Mouse (Mus musculus): ENCODE data around the gene Zfp518b.

Gene Zfp518b

GRCm38 (mm10) chr5:38684164-38684911 lies at the start of gene Zfp518b:
Gene Zfp518b, minus strand, starts transcription at chr5:38684826.
- peak; percentile 85 to 89 for DNase-seq

DNA sequence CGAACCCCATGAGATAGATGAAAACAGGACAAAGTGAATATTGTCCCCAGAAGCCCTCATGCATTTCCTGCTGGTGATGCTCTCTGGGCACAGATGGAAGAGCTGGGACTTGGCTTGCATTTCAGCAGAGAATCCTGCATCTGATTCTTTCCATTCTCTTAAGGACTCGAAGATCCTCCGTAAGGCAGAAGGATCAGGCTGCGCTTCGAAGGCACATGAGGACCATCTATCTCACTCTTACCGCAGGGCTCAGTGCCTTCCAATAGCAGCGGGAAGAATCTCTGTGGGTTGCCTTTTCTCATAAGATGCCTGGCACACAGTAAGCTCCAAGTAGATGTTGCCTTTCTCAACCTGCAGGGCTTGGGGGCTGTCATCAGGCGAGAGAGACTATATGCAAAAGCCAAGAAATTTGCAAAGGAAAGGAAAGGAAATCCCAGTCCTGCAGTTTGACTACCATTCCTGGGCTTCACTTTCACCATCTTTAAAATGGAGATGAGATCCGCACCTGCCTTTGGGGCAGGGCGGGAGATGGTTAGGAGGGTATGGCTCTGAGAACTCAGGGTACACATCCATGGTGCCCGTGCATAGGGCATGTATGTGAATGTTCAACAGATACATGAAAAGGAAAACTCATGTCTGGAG lies 24.4 kb upstream of the Zfp518b start:
- no peak for DNase-seq

- no peak for DNase-seq
Observed at GRCm38 (mm10) chr5:38707364-38708075, 22.9 kb upstream of the Zfp518b start.

DNA sequence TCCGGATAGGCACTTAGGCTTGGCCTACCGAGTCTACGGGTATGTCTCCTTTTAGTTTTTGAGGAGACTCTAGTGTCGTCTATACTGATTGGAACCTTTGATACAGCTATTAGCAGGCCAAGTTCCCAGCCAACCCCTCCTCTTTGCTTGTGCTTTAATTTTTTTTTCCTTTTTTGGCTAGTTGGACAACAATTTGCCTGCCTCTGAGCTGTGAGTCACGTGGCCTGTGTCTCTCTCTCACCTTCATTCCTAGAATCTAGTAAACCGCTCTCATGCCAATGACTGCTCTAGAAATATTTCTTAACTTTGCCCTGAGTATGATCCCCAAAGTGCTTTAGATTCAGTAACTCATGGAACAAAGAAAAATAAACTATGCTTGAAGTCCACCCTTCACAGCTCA lies 18.3 kb upstream of the Zfp518b start:
- DNase-seq, result no peak

DNA sequence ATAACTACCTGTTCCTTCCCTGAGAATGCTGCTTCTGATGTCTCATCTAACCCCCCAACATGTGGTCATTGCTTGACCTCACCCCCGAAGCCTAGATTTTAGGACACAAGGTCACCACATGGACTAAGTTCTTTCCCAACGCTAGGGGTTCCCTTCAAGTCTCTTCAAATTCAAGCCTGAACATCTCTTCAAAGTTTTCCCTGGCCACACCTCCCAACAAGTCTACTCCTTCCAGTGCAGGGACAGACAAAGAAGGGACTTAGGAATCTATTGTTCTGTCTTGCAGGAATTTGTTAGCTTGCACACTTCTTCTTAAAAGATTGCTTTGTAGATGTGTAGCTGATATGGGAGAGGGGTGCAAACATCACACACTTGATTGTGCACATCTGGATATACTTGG lies 17.5 kb upstream of the Zfp518b start:
- no peak for DNase-seq

- DNase-seq, result no peak
Observed at GRCm38 (mm10) chr5:38698466-38698865, 13.8 kb upstream of the Zfp518b start.

- DNase-seq, result no peak
Observed at GRCm38 (mm10) chr5:38698046-38698445, 13.4 kb upstream of the Zfp518b start.

GRCm38 (mm10) chr5:38696616-38697375 lies 12.2 kb upstream of the Zfp518b start:
- no peak for DNase-seq

GRCm38 (mm10) chr5:38692859-38693258 lies 8.2 kb upstream of the Zfp518b start:
- DNase-seq, result no peak

DNA sequence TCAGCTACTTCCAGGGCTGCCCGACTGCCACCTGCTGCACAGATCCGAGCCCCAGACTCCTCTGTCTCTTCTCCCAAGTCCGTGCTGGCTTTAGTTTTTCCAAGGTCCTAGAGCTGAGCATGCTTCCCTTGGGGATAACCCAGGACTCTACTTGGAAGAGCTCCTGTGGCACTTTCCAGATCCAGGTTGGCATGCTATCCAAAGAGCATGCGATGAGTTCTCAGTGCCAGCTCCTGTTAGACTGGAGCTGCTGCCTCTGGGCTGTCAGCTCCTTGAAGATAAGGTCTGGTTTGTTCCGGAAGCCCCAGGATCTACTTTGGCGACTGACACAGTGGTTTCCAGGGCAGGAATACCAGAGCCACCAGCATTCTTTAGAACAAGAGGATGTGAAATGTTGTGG lies 4.6 kb upstream of the Zfp518b start:
- DNase-seq, result no peak

DNA sequence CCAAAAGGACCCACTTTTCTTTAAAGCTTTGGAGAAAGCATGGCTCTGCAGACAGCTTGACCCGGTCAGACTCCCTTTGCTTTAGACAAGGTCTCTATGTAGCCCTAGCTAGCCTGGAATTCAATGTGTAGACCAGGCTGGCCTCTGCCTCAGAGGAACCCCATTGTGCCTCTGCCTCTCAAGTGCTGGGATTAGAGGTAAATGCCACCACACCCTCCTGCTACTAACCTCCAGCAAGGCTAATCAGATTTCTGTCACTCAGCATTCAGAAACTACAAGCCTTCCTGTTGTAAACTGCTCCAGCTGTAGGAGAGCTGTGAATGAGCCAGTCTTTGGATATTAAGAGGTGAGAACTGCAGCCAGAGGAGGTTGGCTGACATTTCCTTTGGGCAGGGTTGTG lies 3.1 kb upstream of the Zfp518b start:
- DNase-seq, result no peak

DNA sequence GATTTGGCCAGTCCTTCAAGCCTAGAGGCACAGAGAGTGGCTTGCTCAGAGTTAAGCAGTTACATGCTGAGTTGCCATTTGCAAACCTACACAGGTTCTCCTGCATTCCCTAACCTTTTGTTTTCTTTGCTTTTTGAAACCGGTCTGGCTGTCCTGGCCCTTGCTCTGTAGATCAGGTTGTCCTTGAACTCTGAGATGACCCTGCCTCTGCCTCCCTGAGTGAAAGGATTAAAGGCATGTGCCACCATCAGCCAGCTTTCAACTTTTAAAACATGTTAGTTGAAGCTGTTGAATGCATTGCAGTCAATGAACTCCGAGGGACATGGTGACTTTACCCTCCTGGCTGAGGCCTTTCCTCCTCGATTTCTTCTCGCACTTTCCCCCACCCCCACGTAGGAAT lies 25.8 kb downstream of the Zfp518b start:
- DNase-seq, result no peak

GRCm38 (mm10) chr5:38656204-38656603 lies 28.4 kb downstream of the Zfp518b start:
- DNase-seq, result no peak

GRCm38 (mm10) chr5:38655421-38655928 lies 29.2 kb downstream of the Zfp518b start:
- no peak for DNase-seq

- DNase-seq, result no peak
Observed at GRCm38 (mm10) chr5:38654571-38654970, 30.1 kb downstream of the Zfp518b start.

DNA sequence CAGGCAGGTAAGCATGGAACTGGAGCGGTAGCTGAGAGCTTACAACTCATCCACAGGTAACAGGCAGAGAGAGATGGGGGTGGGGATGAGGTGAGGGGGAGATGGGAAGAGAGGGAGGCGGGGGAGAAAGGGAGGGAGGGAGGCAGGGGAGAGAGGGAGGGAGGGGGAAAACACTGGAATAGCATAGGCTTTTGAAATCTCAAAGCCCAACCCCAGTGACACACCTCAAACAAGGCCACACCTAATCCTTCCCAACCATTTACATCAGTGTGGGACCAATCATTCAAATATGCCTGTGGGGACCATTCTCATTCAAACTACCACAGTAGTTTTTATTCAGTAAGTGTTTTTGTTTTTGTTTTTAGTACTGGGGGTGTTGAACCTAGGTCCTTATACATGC lies 31.5 kb downstream of the Zfp518b start:
- no peak for DNase-seq

DNA sequence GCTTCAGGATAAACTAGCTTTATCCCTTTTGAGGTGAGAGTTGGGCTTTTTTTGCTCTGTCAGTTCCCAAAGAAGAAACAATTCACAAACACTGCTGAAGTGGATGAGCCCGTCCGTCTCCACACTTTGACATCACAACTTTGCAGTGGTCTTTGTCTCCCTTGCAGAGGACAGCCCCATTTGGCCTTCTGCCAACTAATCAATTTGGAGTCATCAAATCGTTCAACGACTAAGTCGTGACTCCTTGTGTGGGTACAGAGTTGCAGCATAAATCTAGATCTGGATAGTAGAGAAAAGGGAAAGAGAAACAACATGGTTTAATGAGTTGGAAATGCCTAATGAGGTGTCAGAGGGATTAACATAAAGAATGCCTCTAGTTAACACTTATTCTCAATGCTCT lies 33.2 kb downstream of the Zfp518b start:
- no peak for DNase-seq

DNA sequence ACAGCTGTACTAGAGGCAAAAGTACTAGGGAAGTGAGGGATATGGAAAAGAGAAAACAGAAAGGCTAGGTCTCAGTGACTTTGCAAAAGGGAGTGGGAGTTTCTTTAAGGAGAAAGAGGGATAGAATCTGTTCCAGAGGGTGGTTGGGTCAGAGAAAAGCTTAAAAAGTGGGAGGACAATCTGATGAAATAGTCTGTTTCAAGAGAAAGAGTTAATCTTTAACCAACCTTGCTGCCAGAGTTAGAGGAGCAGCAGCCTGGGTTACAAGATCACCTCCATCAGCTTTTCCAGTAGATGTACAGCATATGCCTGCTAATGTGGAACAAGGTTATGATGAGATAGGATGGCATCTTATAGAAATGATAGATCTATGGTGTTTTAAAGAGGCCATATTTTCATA lies 43.1 kb downstream of the Zfp518b start:
- no peak for DNase-seq

GRCm38 (mm10) chr5:38636301-38636749 lies 48.3 kb downstream of the Zfp518b start:
- DNase-seq, result no peak

DNA sequence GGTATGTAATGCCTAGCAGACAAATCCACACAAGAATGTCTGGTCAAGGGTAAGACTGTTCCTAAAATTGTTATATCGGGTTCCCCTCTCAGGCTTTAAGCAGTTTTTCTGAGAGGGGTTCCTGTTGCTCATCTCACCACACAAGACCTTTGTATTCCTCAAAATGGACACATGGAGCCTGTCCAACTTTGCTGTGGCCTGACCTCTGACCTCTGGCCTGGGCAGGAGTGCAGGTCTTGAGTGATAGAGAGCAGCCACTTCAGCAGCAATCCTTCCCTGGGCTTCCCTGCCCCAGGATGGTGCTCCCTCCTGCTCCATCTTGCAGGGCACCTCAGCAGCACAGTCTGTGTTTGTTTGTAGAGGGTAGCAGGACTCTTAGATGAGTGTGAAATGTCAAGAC lies 48.9 kb downstream of the Zfp518b start:
- DNase-seq, result no peak

DNA sequence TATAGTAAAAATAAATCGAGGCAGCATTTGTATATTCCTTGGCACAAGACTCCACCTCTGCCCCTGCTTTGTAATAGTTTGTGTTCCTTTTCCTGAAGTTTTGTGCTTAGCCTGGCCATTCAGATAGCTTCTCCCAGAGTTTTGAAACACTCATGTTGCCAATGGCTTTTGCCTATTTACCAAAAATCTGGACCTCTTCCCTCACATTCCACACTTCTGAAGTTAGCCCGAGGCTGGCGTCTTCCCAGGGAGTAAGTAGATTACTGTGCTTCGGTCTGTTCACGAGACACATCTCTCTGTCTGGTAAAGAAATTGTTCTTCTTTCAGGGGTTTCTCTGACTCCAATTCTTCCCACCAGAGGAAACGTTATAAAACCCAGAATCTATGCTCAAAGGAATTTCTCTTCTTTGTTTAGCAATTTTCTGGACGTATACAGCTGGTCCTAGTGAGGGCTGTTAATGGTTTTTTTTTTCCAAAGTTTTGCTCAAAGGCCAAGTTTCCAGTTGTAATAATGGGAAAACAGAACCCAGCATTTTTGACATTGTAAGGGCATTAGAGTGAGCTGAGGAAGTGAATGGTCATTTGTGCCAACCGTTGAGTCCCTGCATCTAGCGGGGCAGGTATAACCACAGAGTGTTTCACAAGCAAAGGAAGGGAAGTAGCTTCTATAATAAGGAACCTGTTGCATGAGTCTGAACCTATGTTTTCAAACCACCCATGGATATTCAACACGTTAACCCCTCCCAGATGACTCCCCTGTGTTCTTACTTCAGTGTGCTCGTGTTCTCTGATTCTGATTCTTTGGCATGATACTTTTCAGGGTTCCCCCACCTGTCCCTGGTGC lies 50.1 kb downstream of the Zfp518b start:
- no peak for DNase-seq
